25 mouse cellular contexts compared by ENCODE assay signal in genomic region chr13:52334962-52335361, GRCm38 (mm10).
DNase-seq lines count a peak whose midpoint lies in the region; TF ChIP-seq lines count a peak whose summit lies in the region.
"Had no signal": no experiment of that assay in that cellular context is flagged by ENCODE, and none has a peak within 500 bp of the region (broad histone marks: within the 10 kb centered on the region; RNA-seq: fewer than 3 reads in every experiment).

No protein-coding gene starts in this region.

- H3K4me3 ChIP-seq in myocyte: no peak overlapping the region
- H3K4me3 ChIP-seq: erythroblast, embryonic 14.5 days; forebrain, embryonic 12.5 days; heart, embryonic 12.5 days; stomach, embryonic 15.5 days had no signal

- no peaks in the 10 kb centered on the region for H3K79me2 ChIP-seq in myocyte (ENCODE audit: control insufficient read depth, insufficient read depth)

- no peak overlapping the region for H3K4me2 ChIP-seq in myocyte (ENCODE audit: low read depth)
- H3K4me2 ChIP-seq: forebrain, embryonic 12.5 days; heart, embryonic 12.5 days; hindbrain, embryonic 14.5 days; midbrain, embryonic 11.5 days; stomach, embryonic 15.5 days had no signal

- no peak overlapping the region for H3ac ChIP-seq in myocyte (ENCODE audit: control insufficient read depth, insufficient read length)

- TF ChIP-seq POLR2A in myocyte (IDR thresholded peaks at IDR 0.05; ENCODE audit: insufficient read length, low read depth): no peak

- peak; percentile 21 for DNase-seq in 3134 (ENCODE audit: extremely low read depth, insufficient read length, low spot score)
- DNase-seq in 3T3-L1 (ENCODE audit: low read depth, low spot score): peak; percentile 4
- DNase-seq in c-Kit-positive CD71-negative TER-119-negative erythroid progenitor cells, embryonic 14.5 days (ENCODE audit: low read depth): peak; percentile 22
- DNase-seq in embryo, embryonic 10 days (ENCODE audit: low spot score): no peak
- DNase-seq in layer of hippocampus, adult 9-10 months (ENCODE audit: low spot score): no peak
- DNase-seq: adrenal gland, adult 2 months; cerebellum, adult 8-10 months; forebrain, postnatal 0 days; heart, postnatal 4 days; kidney, adult 9 months; kidney, postnatal 10 days; layer of hippocampus, adult 9-11 months; liver; lung, adult 2 months; lung, postnatal 10 days; retina, postnatal 1 day; right cerebral cortex, postnatal 14 days; thymus, postnatal 4 days had no signal

- no peaks in the 10 kb centered on the region for H3K36me3 ChIP-seq in myocyte (ENCODE audit: control insufficient read depth, insufficient read depth)
- H3K36me3 ChIP-seq: forebrain, embryonic 12.5 days; heart, embryonic 12.5 days; stomach, embryonic 15.5 days had no signal

- no peaks in the 10 kb centered on the region for H3K27me3 ChIP-seq in myocyte (ENCODE audit: control insufficient read depth, insufficient read depth, insufficient read length)
- H3K27me3 ChIP-seq: forebrain, embryonic 12.5 days; heart, embryonic 12.5 days; stomach, embryonic 15.5 days had no signal

TF ChIP-seq in myocyte, 11 proteins besides CTCF, POLR2A, EP300 and RAD21:
- no peak for TF ChIP-seq E2F4 (IDR thresholded peaks at IDR 0.05; ENCODE audit: insufficient read depth)
- no peak for TF ChIP-seq USF1 (IDR thresholded peaks at IDR 0.05; ENCODE audit: low read depth)
- no peak for TF ChIP-seq POLR2AphosphoS2 (IDR thresholded peaks at IDR 0.05; ENCODE audit: insufficient read length, low read depth)
- no peak for TF ChIP-seq TCF12 (IDR thresholded peaks at IDR 0.05; ENCODE audit: insufficient read depth, poor library complexity, severe bottlenecking)
- no peak for TF ChIP-seq REST (IDR thresholded peaks at IDR 0.05; ENCODE audit: insufficient read depth, insufficient read length)
- TF ChIP-seq CEBPB (IDR thresholded peaks at IDR 0.05; ENCODE audit: insufficient read depth, poor library complexity, severe bottlenecking): peak; percentile 49; the same call in 1 of the 2 replicates
- TF ChIP-seq MYOD1 (IDR thresholded peaks at IDR 0.05; ENCODE audit: control insufficient read depth in 1 of 3, insufficient read length in 2 of 3, low read depth in 2 of 3): no peak

Comparison
In these comparisons a context has a peak if more than half of its experiments do, and no peak if none do; other contexts are left out.
1. DNase-seq: peak in 3134 (single experiment), 3T3-L1 (single experiment) and c-Kit-positive CD71-negative TER-119-negative erythroid progenitor cells, embryonic 14.5 days (single experiment); none in embryo, embryonic 10 days (single experiment) and layer of hippocampus, adult 9-10 months (single experiment).